Mouse (Mus musculus) olfactory bulb, adult 2 months (tissue): ENCODE data around the gene Slc16a2. TPM values are rescaled to one million over a fixed set of nuclear protein-coding genes. Genes with fewer than 3 reads are reported as not detected.

Source experiments
- H3K27ac ChIP-seq: fragments of 200-500 bp; 2 replicates; pipeline ENCODE4 v1.5.1; 2012; ENCODE audit warnings: low read depth, low read length; ENCODE audit not compliant: insufficient read depth
- H3K4me1 ChIP-seq: fragments of 200-500 bp; 2 replicates; pipeline ENCODE4 v1.6.1; 2012; ENCODE audit warnings: low read length; ENCODE audit not compliant: control insufficient read depth, insufficient read depth
- H3K4me3 ChIP-seq: fragments of 200-500 bp; 2 replicates; pipeline ENCODE4 v1.5.1; 2012; ENCODE audit warnings: mild to moderate bottlenecking, low read depth, low read length, moderate library complexity; ENCODE audit not compliant: insufficient read depth
- CTCF ChIP-seq: fragments of 200-500 bp; IDR thresholded peaks from 2 replicates; pipeline ENCODE4 v1.5.1; 2012; ENCODE audit warnings: low read depth, mild to moderate bottlenecking, low read length, moderate library complexity; ENCODE audit not compliant: insufficient read depth
- POLR2A ChIP-seq: fragments of 200-500 bp; IDR thresholded peaks from 2 replicates; pipeline ENCODE4 v1.6.1; 2012; ENCODE audit warnings: mild to moderate bottlenecking, low read depth, low read length, moderate library complexity; ENCODE audit not compliant: insufficient read depth
- WGBS: fragments of 180-500 bp; shearing (Covaris S2); methylation state at CpG from one replicate; pipeline ENCODE4 v1.1.7; 2018; 5-methylcytosine and 5-hydroxymethylcytosine counted together
- polyA plus RNA-seq: library from polyadenylated mRNA; stranded (reverse); fragments of >200 nt; gene quantifications from 2 replicates; pipeline ENCODE4 v1.2.4, GENCODE M21; 2012; ENCODE audit warnings: low replicate concordance; ENCODE audit not compliant: missing spikeins, insufficient read depth, insufficient read length

Gene Slc16a2
- polyA plus RNA-seq, 1 experiment = not detected

- Histone ChIP-seq H3K27ac (peak overlapping the region; percentile 83), H3K4me1 (peaks cover 11% of the 10 kb centered on the region; the same call in 1 of the 2 replicates), H3K4me3 (no peak overlapping the region)
- no peak for TF ChIP-seq POLR2A
- no peak for TF ChIP-seq CTCF
- WGBS = 30% methylated on average over 7 of the region's 7 CpGs
Observed at GRCm38 (mm10) chrX:103744171-103745039, 77.4 kb downstream of the Slc16a2 start.

GRCm38 (mm10) chrX:103742057-103742315 lies 79.8 kb downstream of the Slc16a2 start:
- H3K4me1 ChIP-seq = peaks cover 11% of the 10 kb centered on the region; the same call in 1 of the 2 replicates
- WGBS = 83% methylated on average over 2 of the region's 2 CpGs
- H3K4me3 ChIP-seq = no peak overlapping the region
- no peak for TF ChIP-seq POLR2A
- no peak for TF ChIP-seq CTCF
- H3K27ac ChIP-seq = no peak overlapping the region

GRCm38 (mm10) chrX:103741215-103742056 lies 80.3 kb downstream of the Slc16a2 start:
- TF ChIP-seq POLR2A (no peak), CTCF (no peak)
- WGBS = 55% methylated on average over 6 of the region's 13 CpGs
- no peak overlapping the region for H3K4me3 ChIP-seq
- H3K27ac ChIP-seq = no peak overlapping the region
- H3K4me1 ChIP-seq = peaks cover 11% of the 10 kb centered on the region; the same call in 1 of the 2 replicates

DNA sequence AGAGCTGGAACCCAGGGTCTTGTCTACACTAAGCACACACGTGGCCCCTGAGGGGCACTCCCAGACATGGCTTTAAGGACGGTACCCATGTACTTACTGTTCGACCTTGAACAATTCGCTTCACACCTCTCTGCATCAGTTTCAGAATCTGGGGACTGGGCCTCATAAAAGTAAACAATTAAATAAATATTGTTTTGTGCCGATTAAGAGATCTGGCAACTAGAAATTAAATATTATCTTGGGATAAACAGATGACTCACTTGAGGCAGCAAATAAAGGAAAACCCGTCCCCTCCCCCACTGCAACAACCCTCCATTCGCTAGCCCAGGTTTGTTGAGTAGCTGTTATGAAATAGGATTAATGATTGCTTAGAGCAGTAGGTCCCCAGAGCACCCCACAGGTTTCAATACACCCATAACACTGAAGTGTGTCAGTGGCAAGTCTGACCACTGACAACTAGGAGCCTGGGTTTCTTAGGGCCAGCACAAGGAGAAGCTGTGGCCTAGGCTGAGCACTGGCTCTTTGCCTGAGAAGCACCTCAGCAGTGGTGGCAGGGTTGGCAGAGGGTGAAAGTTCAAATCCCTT lies 87.7 kb downstream of the Slc16a2 start:
- no peak overlapping the region for H3K4me3 ChIP-seq
- 73% methylated on average over 7 of the region's 7 CpGs for WGBS
- no peak for TF ChIP-seq CTCF
- no peak for TF ChIP-seq POLR2A
- peaks cover 2% of the 10 kb centered on the region; the same call in 1 of the 2 replicates for H3K4me1 ChIP-seq
- no peak overlapping the region for H3K27ac ChIP-seq

GRCm38 (mm10) chrX:103733091-103733490 lies 88.7 kb downstream of the Slc16a2 start:
- TF ChIP-seq CTCF (no peak), POLR2A (no peak)
- no peak overlapping the region for H3K27ac ChIP-seq
- H3K4me1 ChIP-seq = peaks cover 2% of the 10 kb centered on the region; the same call in 1 of the 2 replicates
- WGBS = 89% methylated on average over 4 of the region's 4 CpGs
- H3K4me3 ChIP-seq = no peak overlapping the region

DNA sequence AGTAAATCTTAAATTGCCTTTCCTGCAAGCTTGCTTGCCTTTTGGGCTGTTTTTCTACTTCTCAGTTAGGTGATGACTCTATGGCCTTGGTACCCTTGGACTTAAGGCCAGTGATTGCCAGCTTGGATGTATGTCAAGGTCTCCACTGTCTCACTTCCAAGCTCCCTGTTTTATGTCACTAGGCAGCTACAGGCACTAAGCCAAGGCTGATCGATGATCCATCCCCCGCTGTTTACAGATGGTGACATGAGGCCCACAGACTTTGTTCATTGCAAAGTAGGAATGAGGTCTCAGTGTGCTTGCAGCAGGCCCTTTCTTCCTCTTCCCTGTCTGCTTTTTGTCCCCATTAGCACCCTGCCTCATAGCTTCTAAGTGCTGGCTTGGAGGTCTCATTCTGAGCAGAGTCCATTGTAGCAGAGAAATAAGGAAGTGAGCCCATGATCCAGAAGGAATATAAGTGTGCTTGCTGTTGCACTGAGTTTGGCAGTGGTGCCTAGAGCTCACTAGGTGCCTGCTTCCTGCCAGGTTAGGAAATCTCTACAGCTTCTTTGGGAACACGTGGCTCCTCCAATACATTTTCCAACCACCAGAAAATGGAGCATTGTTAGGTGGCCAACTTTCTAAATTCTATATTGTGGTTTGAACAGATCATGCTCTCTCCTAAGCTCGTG lies 89.6 kb downstream of the Slc16a2 start:
- peaks cover 2% of the 10 kb centered on the region; the same call in 1 of the 2 replicates for H3K4me1 ChIP-seq
- no peak overlapping the region for H3K4me3 ChIP-seq
- H3K27ac ChIP-seq = no peak overlapping the region
- TF ChIP-seq POLR2A = no peak
- no peak for TF ChIP-seq CTCF
- 59% methylated on average over 4 of the region's 4 CpGs for WGBS

GRCm38 (mm10) chrX:103722437-103722836 lies 99.3 kb downstream of the Slc16a2 start:
- TF ChIP-seq POLR2A (no peak), CTCF (no peak)
- Histone ChIP-seq H3K4me3 (no peak overlapping the region), H3K4me1 (peaks cover 6% of the 10 kb centered on the region; the same call in 1 of the 2 replicates), H3K27ac (no peak overlapping the region)
- WGBS = 75% methylated on average over 2 of the region's 2 CpGs

DNA sequence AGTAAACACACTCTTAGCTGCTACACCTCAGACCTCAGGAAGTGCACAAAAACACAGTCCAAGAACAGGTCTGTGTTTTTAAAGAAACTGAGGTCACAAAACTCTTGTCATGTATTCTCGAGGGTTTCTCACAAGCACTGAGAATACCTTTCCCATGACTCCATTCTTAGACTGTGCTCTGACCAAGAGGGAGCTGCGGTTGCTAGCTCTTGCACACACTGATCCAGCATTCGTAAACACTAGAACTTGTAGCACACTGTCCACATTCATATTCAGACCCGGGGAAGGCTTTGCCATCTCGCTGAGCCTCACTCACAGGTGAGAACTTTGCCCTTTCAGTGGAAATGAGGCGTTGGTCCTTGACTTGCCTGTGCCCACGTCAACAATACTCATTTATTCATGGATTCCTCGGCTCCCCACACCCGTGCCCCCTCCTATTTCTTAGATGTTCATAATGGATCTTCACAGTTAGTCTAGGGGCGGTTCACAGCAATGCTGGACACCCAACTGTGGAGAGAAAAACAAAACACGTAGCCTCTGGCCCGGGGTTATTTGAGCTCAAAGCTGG lies 102.1 kb downstream of the Slc16a2 start:
- H3K27ac ChIP-seq = peak overlapping the region; percentile 21; the same call in 1 of the 2 replicates
- H3K4me3 ChIP-seq = no peak overlapping the region
- 31% methylated on average over 12 of the region's 12 CpGs for WGBS
- TF ChIP-seq CTCF (no peak), POLR2A (no peak)
- H3K4me1 ChIP-seq = peaks cover 6% of the 10 kb centered on the region; the same call in 1 of the 2 replicates
